Mouse (Mus musculus): Measurements from ENCODE around the gene Olfr1368.

- TF ChIP-seq POLR2A (IDR thresholded peaks at IDR 0.05; ENCODE audit: low read depth, low read length) (no peak), CTCF (IDR thresholded peaks at IDR 0.05; ENCODE audit: extremely low read depth, insufficient read length, insufficient replicate concordance, low read depth, low read length) (no peak)
Observed at GRCm38 (mm10) chr13:21166936-21167909, 21.6 kb upstream of the Olfr1368 start.

Measured in small intestine, adult 2 months (tissue).